Mouse (Mus musculus) intestine, embryonic 16.5 days (tissue): ENCODE data around the gene Col9a2. TPM values are rescaled to one million over a fixed set of nuclear protein-coding genes. Genes with fewer than 3 reads are reported as not detected.

ENCODE experiments used
- ATAC-seq: fragments of 200-750 bp; cut with Nextera tagmentation; 2 replicates; pipeline ENCODE4 v1.8.0; 2017; ENCODE audit warnings: moderate TSS enrichment, moderate library complexity
- H3K27ac ChIP-seq: fragments of 300-500 bp; sonication (generic); 2 replicates; pipeline ENCODE4 v1.5.1; 2014; ENCODE audit warnings: mild to moderate bottlenecking, low read length
- H3K27me3 ChIP-seq: fragments of 300-500 bp; sonication (generic); replicated peaks from 2 replicates; pipeline ENCODE4 v1.6.1; 2014; ENCODE audit warnings: low read length, control low read depth, mixed read lengths; ENCODE audit not compliant: control insufficient read depth, insufficient read depth
- H3K36me3 ChIP-seq: fragments of 300-500 bp; sonication (generic); 2 replicates; pipeline ENCODE4 v1.6.1; 2014; ENCODE audit warnings: low read length, control low read depth; ENCODE audit not compliant: control insufficient read depth, insufficient read depth
- H3K4me1 ChIP-seq: fragments of 300-500 bp; sonication (generic); 2 replicates; pipeline ENCODE4 v1.6.1; 2014; ENCODE audit warnings: low read length, control low read depth, mixed read lengths; ENCODE audit not compliant: control insufficient read depth, insufficient read depth
- H3K4me2 ChIP-seq: fragments of 300-500 bp; sonication (generic); 2 replicates; pipeline ENCODE4 v1.6.1; 2014; ENCODE audit warnings: low read depth, low read length, control low read depth
- H3K4me3 ChIP-seq: fragments of 300-500 bp; sonication (generic); 2 replicates; pipeline ENCODE4 v1.5.1; 2014; ENCODE audit warnings: mild to moderate bottlenecking, low read length
- H3K9ac ChIP-seq: fragments of 300-500 bp; sonication (generic); 2 replicates; pipeline ENCODE4 v1.6.1; 2014; ENCODE audit warnings: low read depth, low read length
- H3K9me3 ChIP-seq: fragments of 300-500 bp; sonication (generic); 2 replicates; pipeline ENCODE4 v1.6.1; 2016; ENCODE audit warnings: low read length, control low read depth; ENCODE audit not compliant: control insufficient read depth
- WGBS: fragments of 180-500 bp; shearing (Covaris S2); extraction: QIAGEN DNeasy Blood & Tissue Kit; methylation state at CpG from one replicate; pipeline ENCODE4 v1.1.7; 2014; 5-methylcytosine and 5-hydroxymethylcytosine counted together
- polyA plus RNA-seq: library from polyadenylated mRNA; unstranded; fragments of >200 nt; fragmentation: Nextera tagmentation; extraction: Ambion mirVana; gene quantifications from 2 replicates; pipeline ENCODE4 v1.2.1, GENCODE M21; 2015

Gene Col9a2
- polyA plus RNA-seq, 1 experiment from 2014 or later = 4.5 TPM

DNA sequence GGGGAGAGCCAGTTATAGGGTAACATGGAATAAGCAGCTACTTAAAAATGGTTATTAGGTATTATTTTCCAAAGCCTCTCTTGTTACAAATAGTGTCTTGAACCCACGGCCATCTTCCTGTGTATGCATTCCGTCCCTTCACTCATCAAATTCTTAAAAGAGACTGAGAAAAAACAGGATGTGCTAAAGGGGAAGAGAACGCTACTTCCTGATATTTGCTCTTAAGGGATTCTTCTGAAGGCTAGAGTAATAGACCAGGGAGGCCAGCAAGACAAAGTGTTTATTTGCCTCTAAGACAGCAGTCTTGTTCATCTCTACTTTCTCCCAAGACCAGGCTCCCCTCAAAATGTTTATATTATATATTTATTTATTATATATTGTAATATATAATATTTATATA is 20.9 kb upstream of the Col9a2 start:
- no peak overlapping the region for H3K9ac ChIP-seq
- WGBS = 66% methylated on average over 3 of the region's 3 CpGs
- peaks cover 11% of the 10 kb centered on the region for H3K4me1 ChIP-seq
- H3K27ac ChIP-seq = no peak overlapping the region
- ATAC-seq = no peak
- H3K36me3 ChIP-seq = no peaks in the 10 kb centered on the region
- no peak overlapping the region for H3K4me2 ChIP-seq
- H3K27me3 ChIP-seq = no peaks in the 10 kb centered on the region
- H3K9me3 ChIP-seq = no peaks in the 10 kb centered on the region
- no peak overlapping the region for H3K4me3 ChIP-seq

DNA sequence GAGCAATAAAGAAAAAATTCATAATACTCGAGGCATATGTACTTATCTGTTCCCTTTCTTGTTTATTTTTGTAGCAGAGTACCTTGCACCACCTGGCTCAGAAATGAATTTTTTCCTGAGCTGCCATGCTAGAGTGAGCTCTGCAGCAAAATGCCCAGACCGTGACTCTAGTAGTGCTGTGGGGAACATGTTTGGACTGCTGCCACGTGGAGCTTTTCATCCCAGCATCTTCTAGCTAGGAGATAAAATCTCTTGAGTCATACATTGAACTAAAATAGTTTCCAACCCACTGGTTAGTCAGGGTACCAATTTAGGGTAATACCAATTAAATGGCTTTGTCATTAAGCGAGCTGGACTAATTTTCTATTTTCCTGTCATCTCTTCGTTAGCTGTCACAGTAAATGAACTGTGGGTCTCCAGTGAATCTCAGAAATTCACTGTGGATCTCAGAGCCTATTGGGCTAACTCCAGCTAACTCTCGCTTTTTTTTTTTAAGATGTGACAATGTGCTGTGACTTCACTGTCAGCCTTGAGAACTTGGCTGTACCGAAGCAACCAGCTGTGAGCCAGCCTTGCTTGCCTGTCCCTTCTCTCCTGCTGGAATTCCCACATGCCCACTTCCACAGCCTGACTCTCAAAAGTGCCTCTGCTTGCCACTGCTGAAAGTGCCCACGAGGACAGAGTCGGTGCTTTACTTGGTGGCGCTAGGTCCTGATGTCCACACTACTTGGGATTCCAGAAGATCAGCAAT is 19.0 kb upstream of the Col9a2 start:
- Histone ChIP-seq H3K27ac (no peak overlapping the region), H3K9me3 (no peaks in the 10 kb centered on the region), H3K4me2 (no peak overlapping the region), H3K9ac (no peak overlapping the region), H3K36me3 (no peaks in the 10 kb centered on the region), H3K4me3 (no peak overlapping the region), H3K4me1 (peaks cover 8% of the 10 kb centered on the region), H3K27me3 (no peaks in the 10 kb centered on the region)
- no peak for ATAC-seq
- 70% methylated on average over 10 of the region's 10 CpGs for WGBS

DNA sequence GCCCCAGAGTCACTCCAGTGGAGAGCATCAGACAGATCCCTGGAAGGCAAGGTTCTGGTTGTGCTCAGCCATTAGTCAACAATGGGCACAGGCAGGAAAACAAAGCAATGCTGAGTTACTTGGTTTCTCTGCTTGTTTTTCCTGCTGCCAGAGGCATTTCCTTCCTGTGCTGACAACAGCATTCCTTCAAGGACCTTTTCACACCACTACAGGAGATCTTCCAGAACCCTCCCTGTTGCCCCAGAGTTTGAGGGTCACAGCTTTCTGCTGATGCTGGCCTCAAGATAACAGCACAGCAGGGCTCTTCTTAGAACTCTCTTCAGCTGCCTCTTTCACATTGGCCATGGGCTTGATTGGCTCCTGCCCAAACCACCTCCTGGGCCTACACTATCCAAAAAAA is 17.3 kb upstream of the Col9a2 start:
- Histone ChIP-seq H3K9ac (no peak overlapping the region), H3K4me2 (no peak overlapping the region), H3K4me1 (no peaks in the 10 kb centered on the region), H3K27me3 (no peaks in the 10 kb centered on the region), H3K27ac (no peak overlapping the region), H3K9me3 (no peaks in the 10 kb centered on the region), H3K4me3 (no peak overlapping the region), H3K36me3 (no peaks in the 10 kb centered on the region)
- no peak for ATAC-seq

DNA sequence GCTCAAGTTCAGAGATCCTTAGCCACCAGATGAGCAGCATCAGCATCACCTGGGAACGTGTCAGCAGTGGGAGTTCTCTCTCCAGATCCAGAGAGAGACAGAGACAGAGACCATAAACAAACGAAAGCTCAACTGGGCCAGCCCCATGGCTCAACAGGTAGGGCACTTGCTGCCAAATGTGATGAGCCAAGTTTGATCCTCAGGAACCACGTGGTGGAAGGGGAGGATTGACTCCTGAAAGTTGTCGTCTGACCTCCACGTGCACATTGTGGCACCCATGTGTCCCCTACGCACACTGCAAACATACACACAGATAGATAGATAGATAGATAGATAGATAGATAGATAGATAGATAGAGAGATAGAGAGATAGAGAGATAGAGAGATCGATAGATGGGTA is 15.7 kb upstream of the Col9a2 start:
- Histone ChIP-seq H3K27ac (no peak overlapping the region), H3K27me3 (no peaks in the 10 kb centered on the region), H3K36me3 (no peaks in the 10 kb centered on the region), H3K4me2 (no peak overlapping the region), H3K9ac (no peak overlapping the region), H3K4me3 (no peak overlapping the region), H3K9me3 (no peaks in the 10 kb centered on the region), H3K4me1 (no peaks in the 10 kb centered on the region)
- ATAC-seq = no peak
- WGBS = 83% methylated on average over 7 of the region's 7 CpGs

DNA sequence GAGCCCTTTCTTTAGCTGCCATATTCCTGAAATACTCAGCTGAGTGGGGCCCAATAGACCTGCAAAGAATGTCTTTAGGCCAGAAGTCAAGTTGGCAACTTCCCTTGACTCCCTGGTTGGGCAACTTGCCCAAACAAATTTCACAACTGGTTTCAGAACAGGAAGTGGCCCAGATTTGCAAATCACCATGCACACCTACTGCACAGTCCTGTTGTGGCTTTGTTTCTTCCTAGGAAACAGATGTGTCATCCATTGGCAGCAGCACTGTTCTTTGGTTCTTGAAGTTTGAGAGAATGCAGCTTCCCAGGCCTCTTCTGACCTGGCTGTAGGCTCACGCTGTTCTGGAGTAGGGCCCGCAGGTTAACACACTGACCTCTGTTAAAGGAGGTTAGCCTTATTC is 15.2 kb upstream of the Col9a2 start:
- no peaks in the 10 kb centered on the region for H3K4me1 ChIP-seq
- no peak overlapping the region for H3K4me3 ChIP-seq
- H3K9ac ChIP-seq = no peak overlapping the region
- no peak for ATAC-seq
- no peak overlapping the region for H3K27ac ChIP-seq
- no peaks in the 10 kb centered on the region for H3K36me3 ChIP-seq
- 82% methylated on average over 2 of the region's 2 CpGs for WGBS
- no peaks in the 10 kb centered on the region for H3K9me3 ChIP-seq
- no peak overlapping the region for H3K4me2 ChIP-seq
- H3K27me3 ChIP-seq = no peaks in the 10 kb centered on the region

DNA sequence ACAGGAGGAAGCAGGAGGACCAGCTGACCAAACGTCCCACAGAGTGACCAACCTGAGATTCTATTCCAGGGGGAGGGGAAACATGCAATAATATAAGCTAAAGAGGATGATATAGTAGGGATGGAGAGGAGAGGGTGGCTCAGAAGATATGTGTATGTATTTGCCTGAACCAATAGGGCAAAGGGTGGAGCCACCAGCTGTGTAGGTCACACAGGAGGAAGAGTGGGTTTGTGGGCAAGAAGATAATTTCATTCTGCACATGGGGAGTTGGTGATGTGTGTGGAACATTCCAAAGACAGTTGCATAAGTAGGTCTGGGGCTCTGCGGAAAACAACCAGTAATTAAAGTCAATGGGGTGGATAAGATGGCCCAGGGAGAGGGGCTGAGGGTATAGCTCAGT is 13.5 kb upstream of the Col9a2 start:
- 57% methylated on average over 2 of the region's 2 CpGs for WGBS
- Histone ChIP-seq H3K36me3 (no peaks in the 10 kb centered on the region), H3K4me2 (no peak overlapping the region), H3K27me3 (no peaks in the 10 kb centered on the region), H3K4me3 (no peak overlapping the region), H3K27ac (no peak overlapping the region), H3K4me1 (no peaks in the 10 kb centered on the region), H3K9me3 (no peaks in the 10 kb centered on the region), H3K9ac (no peak overlapping the region)
- no peak for ATAC-seq

DNA sequence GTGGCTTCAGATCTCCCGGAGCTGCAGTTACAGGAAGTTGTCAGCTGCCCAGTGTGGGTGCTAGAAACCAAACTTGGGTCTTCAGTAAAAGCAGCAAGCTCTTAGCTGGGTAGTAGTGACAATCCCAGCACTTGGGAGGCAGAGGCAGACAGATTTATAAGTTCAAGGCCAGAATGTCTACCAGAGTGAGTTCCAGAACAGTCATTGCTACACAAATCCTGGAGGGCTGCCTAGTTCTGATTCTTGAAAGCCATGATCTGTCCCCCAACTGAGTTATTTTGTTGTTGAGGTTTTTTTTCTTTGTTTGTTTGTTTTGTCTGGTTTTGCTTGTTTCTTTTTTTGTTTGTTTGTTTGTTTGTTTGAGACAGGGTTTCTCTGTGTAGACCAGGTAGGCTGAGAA is 11.0 kb upstream of the Col9a2 start:
- WGBS = 52% methylated on average over 1 of the region's 1 CpGs
- no peak for ATAC-seq
- Histone ChIP-seq H3K4me2 (no peak overlapping the region), H3K36me3 (no peaks in the 10 kb centered on the region), H3K4me1 (no peaks in the 10 kb centered on the region), H3K27me3 (no peaks in the 10 kb centered on the region), H3K9me3 (no peaks in the 10 kb centered on the region), H3K27ac (no peak overlapping the region), H3K4me3 (no peak overlapping the region), H3K9ac (no peak overlapping the region)

DNA sequence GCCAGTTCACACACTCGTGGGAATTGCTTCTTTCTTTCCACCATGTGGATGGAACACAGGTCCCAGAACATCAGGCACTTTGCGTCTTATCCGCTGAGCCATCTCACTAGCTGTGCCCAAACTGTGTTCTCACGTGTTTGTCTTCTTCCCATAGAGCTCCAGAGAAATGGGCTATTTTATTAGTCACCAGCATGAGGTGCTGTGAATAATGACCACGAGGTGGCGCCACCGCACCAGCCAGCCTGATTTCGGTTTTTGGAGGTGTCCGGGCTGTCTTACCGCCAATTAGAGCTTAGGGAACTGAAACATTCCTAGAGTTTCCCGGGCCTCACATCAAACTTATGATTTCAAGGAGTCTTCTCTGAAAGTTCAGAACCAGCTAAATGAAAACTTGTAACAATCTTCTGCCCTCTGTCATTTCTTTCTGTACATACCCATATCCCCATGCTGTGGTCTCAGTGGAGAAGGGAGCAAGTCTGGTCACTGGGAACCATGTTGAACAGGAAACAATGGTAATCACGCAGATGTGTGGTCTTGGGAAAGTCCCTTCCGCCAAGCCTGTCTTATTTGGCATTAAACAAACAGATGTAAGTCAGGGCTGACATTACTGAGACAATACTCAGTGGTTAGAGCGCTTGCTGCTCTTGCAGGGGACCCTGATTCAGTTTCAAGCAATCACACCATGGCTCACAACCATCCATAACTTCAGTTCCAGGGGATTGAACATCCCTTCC is 10.4 kb upstream of the Col9a2 start:
- Histone ChIP-seq H3K4me2 (no peak overlapping the region), H3K4me1 (no peaks in the 10 kb centered on the region), H3K36me3 (no peaks in the 10 kb centered on the region), H3K27me3 (no peaks in the 10 kb centered on the region), H3K4me3 (no peak overlapping the region), H3K27ac (no peak overlapping the region), H3K9me3 (no peaks in the 10 kb centered on the region), H3K9ac (no peak overlapping the region)
- ATAC-seq = no peak
- 30% methylated on average over 14 of the region's 14 CpGs for WGBS

DNA sequence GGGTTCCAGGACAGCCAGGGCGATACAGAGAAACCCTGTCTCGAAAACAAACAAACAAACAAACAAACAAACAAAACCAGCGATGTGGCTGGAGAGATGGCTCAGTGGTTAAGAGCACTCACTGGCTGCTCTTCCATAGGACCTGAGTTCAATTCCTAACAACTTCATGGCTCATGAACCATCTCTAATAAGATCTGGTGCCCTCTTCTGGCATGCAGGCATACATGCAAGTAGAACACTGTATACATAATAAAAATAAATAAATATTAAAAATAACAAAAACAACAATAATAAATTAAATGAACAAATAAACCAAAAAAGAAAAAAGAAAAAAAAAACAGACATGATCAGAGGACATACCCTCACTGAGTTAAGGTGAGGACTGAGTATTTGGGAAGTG is 9.6 kb upstream of the Col9a2 start:
- WGBS = 71% methylated on average over 3 of the region's 3 CpGs
- Histone ChIP-seq H3K27ac (no peak overlapping the region), H3K4me2 (no peak overlapping the region), H3K4me1 (no peaks in the 10 kb centered on the region), H3K9me3 (no peaks in the 10 kb centered on the region), H3K4me3 (no peak overlapping the region), H3K9ac (no peak overlapping the region), H3K36me3 (no peaks in the 10 kb centered on the region), H3K27me3 (no peaks in the 10 kb centered on the region)
- ATAC-seq = no peak
